Mouse (Mus musculus) brown adipose tissue, adult 24 weeks (tissue): ENCODE measurements at regions not wholly inside any gene's neighbourhood (a gene's known extent, or its start where the extent isn't known, plus 50 kb on each side); places are given as distances from the start of the nearest gene placed in this dataset.

ENCODE experiments used
- H3K27ac ChIP-seq: fragments of 200-500 bp; replicated peaks from 2 replicates; pipeline ENCODE4 v1.5.1; 2012; ENCODE audit warnings: low read depth, mild to moderate bottlenecking, low read length
- H3K4me1 ChIP-seq: fragments of 200-500 bp; 2 replicates; pipeline ENCODE4 v1.6.1; 2012; ENCODE audit warnings: low read length, mixed read lengths; ENCODE audit not compliant: control insufficient read depth, insufficient read depth, insufficient read length
- H3K4me3 ChIP-seq: fragments of 200-500 bp; 2 replicates; pipeline ENCODE4 v1.5.1; 2012; ENCODE audit warnings: low read depth, mild to moderate bottlenecking, low read length, moderate library complexity; ENCODE audit not compliant: insufficient read depth

DNA sequence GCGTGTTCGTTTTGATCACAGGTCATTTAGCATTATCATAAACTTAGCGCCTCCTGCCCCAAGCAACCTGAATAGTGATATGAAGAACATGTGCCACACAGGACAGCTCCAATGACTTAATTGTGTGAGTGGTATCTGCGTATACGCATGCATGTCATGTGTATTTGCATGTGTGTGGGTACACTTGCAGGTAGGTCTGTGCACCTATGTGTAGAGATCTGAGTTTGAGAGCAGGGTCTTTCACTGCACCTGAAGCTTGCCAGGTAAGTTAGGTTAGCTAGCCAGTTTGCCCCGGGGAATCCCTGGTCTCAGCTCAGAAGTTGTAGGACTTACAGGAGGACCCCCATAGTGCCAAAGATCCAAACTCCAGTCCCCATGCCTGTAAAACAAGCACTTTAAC, 424.7 kb downstream of the Nr2f2 start:
- H3K27ac ChIP-seq: no peak overlapping the region
- no peak overlapping the region for H3K4me3 ChIP-seq
- H3K4me1 ChIP-seq: no peaks in the 10 kb centered on the region

DNA sequence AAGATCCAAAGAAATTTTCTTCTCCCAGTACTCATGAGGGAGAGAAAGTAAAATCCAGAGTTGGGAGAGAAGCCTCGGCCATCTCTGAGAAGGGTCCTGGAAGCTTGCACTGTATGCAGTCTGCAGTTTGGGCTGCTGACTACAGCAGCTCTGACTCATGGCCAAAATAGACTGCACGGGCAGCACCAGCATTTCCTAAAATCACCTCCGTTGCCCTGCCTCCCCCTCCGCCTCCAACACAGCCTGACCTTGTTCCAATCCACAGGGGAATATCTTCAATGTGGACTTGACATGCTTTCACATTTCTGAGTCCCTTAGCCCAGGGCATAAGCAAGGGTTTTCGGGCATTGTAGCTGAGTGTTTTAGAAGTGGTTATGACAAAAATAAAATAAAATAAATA, 441.3 kb downstream of the Nr2f2 start:
- no peaks in the 10 kb centered on the region for H3K4me1 ChIP-seq
- no peak overlapping the region for H3K4me3 ChIP-seq
- no peak overlapping the region for H3K27ac ChIP-seq

DNA sequence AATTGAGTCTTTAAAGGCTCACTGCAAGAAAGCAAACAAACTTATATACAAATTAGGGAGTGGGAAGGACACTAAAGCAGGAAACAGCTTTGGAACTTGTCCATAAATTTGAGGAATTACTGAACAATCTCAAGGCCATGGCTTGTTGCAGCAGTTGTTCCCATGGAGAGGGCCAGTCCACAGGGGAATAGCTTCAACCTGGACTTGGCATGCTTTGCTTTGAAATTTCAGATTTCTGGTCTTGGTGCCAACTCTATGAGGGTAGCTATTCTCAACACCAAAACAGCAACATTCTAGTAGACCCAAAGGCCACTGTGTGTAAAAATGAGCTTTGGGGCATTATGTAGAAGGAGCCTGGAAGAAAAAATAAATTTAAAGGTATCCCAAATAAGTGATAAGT, 442.0 kb downstream of the Nr2f2 start:
- no peak overlapping the region for H3K27ac ChIP-seq
- H3K4me3 ChIP-seq: no peak overlapping the region
- H3K4me1 ChIP-seq: no peaks in the 10 kb centered on the region

DNA sequence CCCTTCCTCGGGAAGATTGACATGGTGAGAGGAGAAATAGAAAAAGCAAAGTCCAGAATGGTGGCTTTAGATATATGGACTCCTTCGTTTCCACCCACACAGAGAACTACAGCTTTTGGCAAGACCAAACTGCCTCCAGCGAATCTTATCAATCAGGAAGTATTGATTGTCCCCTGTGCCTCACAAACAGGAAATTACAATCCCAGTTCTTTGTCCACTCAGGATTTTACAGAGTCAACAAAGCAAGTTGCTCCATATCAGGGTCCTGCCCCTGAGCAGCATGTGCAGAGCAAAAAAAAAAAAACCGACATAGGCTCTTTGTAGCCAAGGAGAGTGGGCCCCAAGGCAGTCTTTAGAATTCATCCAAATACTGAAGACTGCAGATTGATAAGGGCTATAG, 454.8 kb downstream of the Nr2f2 start:
- no peak overlapping the region for H3K4me3 ChIP-seq
- no peaks in the 10 kb centered on the region for H3K4me1 ChIP-seq
- no peak overlapping the region for H3K27ac ChIP-seq

DNA sequence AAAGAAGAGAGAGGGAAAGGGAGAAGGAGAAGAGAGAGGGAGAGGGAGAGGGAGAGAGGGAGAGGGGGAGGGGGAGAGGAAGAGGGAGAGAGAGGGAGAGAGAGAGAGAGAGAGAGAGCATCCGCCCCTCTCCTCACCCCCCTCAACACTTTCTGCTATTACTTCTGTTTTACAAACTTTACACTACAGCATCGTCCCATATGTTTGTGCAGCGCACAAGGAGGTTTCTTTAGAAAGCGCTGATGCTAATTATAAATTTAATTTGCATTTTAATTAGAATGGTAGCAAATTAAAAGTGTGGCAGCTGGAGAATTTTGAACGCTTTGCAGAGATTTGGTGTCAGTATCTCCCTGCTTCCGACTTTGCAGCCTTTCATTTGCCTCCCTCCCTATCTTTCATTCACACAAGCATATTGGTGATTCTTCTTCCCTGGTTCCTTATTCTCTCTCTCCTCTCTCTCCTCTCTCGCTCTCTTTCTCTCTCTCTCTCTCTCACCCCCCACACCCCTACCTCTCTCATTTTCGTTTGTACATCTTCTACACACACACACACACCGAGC, 476.0 kb downstream of the Nr2f2 start:
- H3K4me3 ChIP-seq: no peak overlapping the region
- no peaks in the 10 kb centered on the region for H3K4me1 ChIP-seq
- H3K27ac ChIP-seq: no peak overlapping the region

DNA sequence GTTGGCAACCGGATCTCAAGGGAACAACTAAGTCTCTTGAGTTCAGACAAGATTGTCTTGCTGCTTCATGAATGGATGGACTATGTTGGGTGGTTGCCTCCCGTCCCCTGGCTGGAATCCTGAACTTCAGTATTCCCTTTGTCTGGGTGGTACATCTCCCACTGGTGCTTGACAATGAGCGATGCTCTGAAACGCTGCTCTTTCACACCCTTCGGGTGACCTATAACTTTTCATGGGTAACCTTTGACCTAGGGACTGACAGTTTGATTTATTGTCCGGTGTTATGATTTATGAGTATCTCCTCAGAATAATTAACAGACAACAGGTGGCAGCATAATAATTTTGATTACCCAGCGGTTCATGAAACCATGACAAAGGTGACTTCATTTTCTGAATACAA, 478.3 kb downstream of the Nr2f2 start:
- no peak overlapping the region for H3K4me3 ChIP-seq
- no peak overlapping the region for H3K27ac ChIP-seq
- H3K4me1 ChIP-seq: no peaks in the 10 kb centered on the region

DNA sequence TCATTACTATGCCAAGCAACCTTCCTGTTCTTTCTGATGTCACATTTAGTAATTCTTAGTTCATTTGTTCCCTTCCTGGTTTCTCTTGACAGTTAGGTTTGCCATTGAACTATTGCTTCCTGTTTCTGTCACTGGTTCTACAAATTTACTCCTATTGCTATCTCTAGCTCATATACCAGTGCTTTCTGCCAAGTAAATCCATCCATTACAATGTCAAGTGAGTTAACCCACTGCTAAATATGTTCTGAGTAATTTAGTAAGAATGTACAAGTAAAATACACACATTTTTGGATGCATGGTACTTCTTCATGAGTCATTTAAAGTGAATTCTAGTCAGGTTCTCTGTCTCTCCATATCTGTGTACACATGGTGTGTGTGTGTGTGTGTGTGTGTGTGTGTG, 489.5 kb downstream of the Nr2f2 start:
- H3K27ac ChIP-seq: no peak overlapping the region
- no peaks in the 10 kb centered on the region; the same call in 1 of the 2 replicates for H3K4me1 ChIP-seq
- H3K4me3 ChIP-seq: no peak overlapping the region

DNA sequence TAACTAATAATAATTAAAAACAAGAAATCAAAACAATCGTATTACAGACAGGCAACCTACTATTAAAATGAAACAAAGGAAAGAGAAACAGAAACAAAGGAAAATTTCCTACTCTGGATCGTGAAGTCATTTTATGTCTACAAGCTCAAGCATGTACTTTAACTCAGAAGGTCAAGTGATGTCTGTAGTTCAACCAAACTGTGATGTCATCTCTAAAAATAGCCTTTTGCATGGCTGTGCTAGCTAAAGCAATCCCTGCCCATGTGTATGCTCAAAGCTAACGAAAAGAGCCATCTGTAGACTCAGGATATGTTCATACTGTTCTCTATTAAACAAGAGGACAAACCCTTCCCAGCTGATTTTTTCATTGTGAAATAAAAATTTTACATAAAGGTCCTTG, 500.7 kb downstream of the Nr2f2 start:
- Histone ChIP-seq H3K27ac (no peak overlapping the region), H3K4me3 (no peak overlapping the region), H3K4me1 (no peaks in the 10 kb centered on the region)

DNA sequence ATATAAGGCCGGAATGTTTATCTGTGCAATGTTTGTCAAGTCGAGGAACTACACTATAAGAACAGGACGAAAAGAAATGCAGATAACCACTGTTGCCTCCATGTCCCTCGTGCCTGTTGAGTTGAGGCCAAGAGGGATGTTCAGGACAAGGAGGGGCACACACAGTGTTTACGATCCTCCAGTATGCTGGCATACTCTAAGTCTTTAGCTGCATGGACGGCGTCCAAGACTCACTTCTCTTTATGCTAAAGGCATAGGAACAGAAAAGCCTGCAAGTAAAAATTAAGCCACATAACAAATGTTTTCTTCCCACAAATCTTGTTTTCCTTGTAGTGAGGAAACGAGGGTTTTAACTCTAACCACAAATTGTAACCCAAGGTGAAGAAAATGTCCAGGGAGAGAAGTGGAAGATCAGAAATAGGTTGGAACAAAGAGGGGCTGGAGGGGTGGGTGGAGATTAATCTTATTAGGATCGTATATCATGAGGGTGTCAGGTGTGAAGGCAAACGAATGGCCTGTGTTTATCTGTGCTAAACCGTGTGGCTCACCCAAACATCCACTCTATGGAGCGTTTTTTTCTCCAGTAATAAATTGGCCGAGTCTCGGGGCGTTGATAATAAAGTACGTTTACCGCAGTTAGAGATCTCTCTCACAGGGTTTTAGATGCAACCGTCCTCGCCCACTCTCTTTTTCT, 521.8 kb downstream of the Nr2f2 start:
- Histone ChIP-seq H3K4me1 (no peaks in the 10 kb centered on the region), H3K27ac (no peak overlapping the region), H3K4me3 (no peak overlapping the region)

DNA sequence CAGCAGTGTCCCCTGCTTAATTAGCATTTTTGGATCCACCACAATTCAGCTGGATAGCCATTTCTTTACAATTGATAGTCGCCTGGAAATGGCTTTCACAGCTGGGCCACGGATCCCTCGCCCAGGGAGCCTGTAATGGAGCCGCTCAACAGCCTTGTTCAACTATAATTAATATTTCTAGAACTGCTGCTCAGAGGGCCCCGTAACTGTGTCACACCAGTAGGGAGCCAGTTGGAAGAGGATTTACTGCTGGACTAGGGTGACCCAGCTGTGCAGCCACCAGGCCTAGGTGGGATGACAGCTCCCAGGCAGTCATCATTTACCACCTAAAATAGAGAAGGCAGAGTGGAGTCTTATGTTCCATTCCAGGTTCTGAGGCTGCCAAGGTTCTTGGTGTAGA, 529.2 kb downstream of the Nr2f2 start:
- Histone ChIP-seq H3K27ac (no peak overlapping the region), H3K4me1 (no peaks in the 10 kb centered on the region), H3K4me3 (no peak overlapping the region)

DNA sequence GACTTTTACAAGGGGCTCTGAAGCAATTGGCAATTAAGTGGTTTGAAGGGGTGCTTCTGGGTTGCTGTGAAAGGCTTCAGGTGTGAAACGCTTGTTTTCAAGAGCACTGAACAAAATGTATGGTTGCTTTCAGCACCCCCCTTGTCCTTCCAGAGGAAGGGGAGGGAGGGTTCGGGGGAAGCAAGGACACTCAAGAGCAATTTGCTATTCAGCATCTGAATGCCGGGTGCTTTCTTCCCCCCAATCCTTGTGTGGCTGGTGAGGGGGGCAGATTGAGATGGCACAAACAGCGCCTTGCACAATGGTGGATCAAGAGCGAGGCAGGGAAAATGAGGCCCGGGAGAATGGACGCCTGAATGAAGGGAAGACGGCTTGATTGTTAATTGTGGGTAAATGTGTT, 539.3 kb downstream of the Nr2f2 start:
- Histone ChIP-seq H3K4me3 (no peak overlapping the region), H3K27ac (no peak overlapping the region), H3K4me1 (no peaks in the 10 kb centered on the region)

DNA sequence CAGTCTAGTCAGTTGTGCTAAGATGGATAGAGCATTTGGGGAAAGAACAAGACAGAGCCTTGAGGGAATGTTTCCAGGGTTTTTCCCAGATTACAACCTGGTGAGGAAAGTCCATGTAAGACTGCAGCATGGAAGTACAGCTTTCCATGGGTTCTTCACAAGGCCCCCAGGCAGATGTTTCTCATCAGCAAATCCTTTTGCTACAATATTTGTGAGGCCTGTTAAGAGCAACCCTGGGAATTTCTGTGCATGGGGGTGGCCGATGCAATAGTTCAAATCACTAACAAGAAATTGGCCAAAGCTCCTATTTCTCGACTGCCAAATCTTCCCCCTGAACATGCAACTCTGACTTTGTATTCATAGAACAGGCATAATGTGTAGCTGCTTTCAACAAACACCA, 546.0 kb downstream of the Nr2f2 start:
- Histone ChIP-seq H3K4me3 (no peak overlapping the region), H3K27ac (no peak overlapping the region), H3K4me1 (no peaks in the 10 kb centered on the region)

DNA sequence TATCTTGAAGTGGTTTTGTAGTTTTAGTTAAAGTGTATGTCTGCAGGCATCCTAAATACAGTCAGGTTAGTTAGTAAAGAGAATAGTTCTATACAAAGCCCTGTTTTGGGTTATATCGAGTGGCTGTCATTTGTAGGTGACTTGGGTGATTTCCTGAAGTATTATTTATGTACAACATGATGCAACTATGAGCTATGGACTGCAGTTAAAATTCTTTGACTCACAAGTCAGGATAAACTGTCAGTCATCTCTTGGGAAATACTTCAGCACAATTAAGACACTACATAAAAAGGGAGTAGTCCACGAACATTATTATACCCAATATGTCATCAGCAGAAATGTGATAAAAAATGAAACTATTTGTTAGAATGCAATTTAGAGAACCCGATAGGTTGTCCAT, 554.2 kb downstream of the Nr2f2 start:
- no peak overlapping the region for H3K27ac ChIP-seq
- H3K4me1 ChIP-seq: no peaks in the 10 kb centered on the region
- H3K4me3 ChIP-seq: no peak overlapping the region

DNA sequence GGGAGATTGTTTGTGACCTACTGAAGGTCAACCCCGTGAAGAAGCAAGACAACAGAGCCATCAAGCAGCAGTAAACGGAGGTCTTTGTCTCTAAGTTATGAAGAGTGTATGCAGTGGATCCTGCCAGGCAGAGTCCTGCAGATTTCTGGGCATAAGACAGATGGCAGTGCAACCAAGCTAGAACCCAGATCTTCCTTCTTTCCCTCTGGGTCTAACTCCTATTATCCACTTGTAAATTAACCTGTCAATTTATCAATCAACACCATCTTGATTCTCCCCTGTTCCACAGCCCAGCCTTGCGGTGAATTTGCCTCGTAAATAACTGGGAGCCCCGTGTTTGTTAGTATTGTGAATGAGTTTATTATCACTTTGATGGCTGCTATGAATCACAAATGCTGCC, 555.7 kb downstream of the Nr2f2 start:
- Histone ChIP-seq H3K4me3 (no peak overlapping the region), H3K4me1 (no peaks in the 10 kb centered on the region), H3K27ac (no peak overlapping the region)

DNA sequence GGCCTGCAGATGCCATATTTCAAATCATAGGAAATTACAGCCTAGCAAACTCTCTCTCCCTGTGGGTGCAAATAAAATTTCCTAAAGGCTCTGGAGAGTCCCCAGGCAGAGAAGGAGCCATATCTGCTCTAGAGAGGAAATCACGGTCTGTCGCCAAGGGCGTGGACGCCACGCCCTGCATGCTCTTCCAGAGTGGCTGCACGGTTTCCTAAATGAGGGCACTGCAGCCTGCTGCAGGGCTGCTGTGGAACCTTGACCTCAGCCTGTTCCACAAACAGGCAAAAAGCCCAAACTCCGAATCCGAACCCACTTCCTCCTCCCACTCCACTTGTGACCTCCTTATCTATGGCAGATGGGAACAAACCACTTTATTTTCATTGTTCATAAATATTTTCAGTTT, 559.3 kb downstream of the Nr2f2 start:
- Histone ChIP-seq H3K4me1 (no peaks in the 10 kb centered on the region), H3K27ac (no peak overlapping the region), H3K4me3 (no peak overlapping the region)

DNA sequence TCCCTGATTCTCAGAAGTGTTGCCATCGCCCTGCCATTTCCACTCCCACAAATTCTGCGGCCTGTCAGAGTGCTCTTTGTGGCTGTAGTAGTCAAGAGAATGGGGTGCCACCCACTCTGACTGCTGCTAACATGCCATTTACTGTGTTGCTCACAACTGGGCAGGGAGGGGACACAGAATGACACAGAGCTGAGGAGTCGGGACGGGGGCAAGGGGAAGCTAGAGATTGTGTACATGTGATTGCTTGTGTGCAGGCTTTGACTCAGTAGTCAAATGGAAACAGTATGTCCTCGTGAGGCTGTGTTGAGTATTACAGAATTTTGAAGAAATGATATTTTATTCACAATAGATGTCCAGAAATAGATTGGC, 595.6 kb downstream of the Nr2f2 start:
- no peak overlapping the region for H3K4me3 ChIP-seq
- no peaks in the 10 kb centered on the region for H3K4me1 ChIP-seq
- H3K27ac ChIP-seq: no peak overlapping the region
